Mouse (Mus musculus) adrenal gland, adult (tissue): Measurements from ENCODE around the gene Poldip2.
A peak's percentile ranks its signal among the peaks of the same experiment; 100 is the strongest.

ENCODE experiments used
- DNase-seq, 2 experiments: peaks; one replicate each; pipeline ENCODE4 v3.0.0; 2022 to 2023; ENCODE audit warnings: low spot score in 1 of 2; ENCODE audit not compliant: inconsistent age in 2 of 2

The Poldip2 gene

DNA sequence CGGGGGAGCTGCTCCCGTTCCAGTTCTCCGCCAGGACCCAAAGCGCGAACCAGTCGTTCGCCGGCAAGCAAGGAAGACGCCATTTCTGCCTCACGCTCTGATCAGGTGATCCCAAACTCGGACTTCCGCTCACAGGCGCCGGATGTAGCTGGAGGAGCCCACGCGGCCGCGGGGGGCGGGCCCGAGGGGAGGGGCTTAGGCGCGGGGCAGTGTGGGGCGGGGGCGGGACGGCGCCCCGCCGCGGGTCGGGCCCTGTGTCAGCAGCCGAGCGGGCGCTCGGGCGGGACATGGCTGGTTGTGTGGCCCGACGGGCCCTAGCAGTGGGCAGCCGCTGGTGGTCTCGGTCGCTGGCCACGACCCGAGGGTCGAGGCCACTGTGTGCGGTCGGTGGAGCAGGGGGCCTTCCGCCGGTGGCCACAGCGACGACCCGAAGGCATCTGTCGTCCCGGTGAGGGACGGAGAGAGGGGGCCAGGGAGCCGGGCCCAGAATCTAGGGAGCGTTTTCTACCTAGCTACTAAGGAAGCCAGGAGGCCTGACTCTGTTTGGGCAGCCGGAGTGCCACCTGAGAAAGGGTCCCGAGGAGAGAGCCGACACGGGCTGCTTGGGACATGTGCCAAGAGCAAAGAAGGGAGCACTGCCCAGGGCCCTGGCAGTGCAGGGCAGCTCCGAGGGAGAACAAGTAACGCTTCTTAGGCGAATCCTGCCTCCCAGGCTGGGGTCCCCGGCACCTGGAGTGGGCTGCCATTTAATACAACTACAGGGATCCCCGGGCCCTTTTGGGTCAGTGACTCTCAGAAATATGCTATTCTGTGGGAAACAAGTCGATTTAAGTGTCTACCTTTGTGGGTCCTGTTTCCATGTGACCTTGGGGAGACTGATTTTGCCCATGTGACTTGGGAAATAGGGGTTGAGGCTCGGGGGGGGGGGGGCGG lies at the start of gene Poldip2, which contains the start of gene Tmem199:
Gene Poldip2 (plus strand): TSS at position 169 of the 933 bp plus-strand sequence.
Gene Tmem199 (minus strand): TSS at position 148 of the 933 bp plus-strand sequence.
- DNase-seq: peak; percentile 92 to 95

DNA sequence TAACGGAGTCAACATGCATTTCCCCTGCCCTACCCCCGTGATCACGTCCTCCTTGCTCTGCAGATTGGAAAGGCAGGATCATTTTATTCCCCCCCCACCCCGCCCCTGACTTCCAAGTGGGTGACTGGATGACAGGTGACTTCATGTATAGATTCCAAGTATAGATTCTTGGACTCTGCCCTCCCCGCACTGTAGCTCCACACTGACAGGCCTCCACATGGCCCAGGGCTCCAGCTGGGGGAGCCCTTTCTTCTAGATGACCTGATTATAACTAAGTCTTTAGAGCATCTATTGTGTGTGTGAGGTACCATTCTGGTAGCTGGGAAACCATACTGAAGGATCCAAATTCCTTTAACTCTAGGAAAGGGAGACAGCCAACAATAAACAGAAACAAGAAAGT lies 49.3 kb upstream of the Poldip2 start:
- DNase-seq: no peak

DNA sequence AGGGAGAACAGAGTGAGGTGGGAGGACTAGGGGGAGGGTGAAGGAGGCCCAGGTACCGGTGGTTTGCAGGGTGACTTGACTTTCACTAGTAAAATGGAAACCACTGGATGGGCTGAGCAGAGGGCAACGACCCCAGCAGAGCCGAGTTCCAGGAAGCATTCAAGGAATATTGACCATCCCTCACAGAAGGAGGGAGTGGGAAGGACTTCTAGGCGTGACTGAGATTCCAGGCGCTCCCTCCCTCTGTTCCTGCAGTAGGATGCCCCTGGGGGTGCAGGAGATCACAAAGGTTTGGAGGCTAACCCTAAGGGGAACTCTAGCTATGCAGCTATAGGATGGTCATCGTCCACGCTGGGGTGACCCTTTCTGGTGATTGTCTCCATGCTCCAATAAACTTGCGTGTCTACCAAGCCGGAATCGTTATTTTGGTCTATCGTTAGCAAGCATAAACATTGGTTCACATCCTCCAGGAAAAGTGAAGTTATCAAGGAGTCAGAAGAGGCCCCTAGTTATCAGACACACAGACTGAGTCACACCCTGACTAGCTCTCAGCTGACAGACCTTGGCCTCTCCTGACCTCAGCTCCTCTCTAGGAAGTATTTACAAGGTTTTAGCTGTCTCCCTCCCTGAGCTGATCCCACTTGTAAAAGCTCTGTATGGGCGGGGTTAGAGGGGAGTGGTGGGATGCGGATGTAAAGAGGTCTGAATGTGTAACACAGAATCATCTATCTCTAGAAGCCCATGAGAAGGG lies 48.5 kb upstream of the Poldip2 start:
- peak; percentile 60 to 81 for DNase-seq

DNA sequence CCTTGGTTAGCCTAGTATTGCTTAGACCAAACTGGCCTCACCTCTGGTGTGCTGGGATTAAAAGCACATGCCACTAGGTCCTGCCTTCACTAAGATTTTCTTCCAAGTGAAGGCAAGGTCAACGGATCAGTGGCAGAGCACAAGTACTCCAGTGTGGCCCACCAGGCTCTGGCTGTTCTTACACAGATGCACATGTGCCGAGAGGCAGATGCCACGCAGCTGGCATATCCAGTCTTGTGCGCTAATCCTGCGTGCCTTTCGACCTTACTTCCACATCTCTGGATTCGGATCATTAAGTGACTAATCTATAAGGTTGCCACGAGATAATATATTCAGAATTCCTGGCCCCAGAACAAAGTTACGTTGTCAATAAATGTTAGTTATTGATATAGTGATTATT lies 46.9 kb upstream of the Poldip2 start:
- DNase-seq: no peak

DNA sequence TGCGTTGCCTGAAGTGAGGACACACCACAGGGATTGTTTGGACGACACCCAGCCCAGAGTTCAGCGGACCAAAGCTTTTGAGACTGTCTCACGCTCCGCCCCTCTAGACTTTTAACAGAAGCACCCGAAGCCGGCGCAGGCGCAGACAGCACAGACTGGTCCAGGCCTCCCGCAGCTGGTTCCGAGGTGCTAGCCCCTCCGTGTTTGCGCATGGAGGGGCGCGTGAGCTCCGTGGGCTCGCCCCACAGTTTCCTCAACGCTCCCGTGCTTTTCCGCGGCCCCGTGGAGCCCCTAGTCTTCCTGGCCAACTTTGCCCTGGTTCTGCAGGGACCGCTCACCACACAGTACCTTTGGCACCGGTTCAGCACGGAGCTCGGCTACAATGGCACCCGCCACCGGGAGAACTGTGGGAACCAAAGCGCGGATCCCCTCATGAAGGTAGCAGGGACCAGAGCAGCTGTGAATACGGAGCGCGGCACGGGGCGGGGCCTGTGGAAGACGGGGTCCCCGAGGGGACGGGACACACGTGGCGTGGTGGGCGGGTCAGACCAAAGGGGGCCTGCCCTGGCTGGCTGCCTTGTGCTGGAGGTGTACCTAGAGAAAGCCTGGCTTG lies 46.3 kb upstream of the Poldip2 start, which contains the start of gene Slc46a1:
Gene Slc46a1 (plus strand): TSS at position 130 of the 613 bp plus-strand sequence.
- peak; percentile 93 to 96 for DNase-seq

DNA sequence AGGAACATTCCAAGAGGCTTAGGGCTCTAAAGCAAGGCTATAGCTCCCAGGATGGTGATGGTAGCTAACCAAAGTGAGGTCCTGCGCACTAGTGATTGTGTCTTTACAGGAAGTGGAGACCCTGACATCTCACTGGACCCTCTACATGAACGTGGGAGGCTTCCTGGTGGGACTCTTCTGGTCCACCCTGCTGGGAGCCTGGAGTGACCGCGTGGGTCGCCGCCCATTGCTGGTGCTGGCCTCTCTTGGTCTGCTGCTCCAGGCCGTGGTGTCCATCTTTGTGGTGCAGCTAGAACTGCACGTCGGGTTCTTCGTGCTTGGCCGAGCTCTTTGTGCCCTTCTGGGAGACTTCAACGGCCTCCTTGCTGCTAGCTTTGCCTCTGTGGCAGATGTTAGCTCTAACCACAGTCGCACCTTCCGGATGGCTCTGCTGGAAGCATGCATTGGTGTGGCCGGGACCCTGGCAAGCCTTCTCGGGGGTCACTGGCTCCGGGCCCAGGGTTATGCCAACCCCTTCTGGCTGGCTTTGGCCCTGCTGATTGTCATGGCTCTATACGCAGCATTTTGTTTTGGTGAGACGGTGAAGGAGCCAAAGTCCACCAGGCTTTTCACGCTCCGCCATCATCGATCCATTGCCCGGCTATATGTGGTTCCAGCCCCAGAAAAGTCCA lies 45.6 kb upstream of the Poldip2 start:
- no peak for DNase-seq

DNA sequence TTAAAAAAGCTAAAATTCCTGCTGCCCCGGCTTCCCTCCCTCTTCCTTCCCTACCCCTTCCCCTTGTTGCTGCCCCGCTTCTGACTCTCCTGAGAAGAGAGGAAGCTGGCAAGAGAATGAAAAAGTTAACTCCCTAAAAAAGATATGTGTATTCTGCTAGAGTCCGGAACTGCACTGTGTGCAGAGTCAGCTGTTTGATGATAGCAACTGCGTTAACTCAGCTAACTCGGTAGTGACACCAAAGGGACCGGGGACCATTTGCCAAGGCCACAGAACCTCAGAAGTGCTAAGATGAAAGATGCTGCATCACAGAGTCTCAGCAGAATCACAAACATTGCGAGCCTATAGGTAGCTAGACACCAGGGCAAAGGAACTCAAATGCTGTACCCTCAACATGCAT lies 44.5 kb upstream of the Poldip2 start:
- DNase-seq: no peak

DNA sequence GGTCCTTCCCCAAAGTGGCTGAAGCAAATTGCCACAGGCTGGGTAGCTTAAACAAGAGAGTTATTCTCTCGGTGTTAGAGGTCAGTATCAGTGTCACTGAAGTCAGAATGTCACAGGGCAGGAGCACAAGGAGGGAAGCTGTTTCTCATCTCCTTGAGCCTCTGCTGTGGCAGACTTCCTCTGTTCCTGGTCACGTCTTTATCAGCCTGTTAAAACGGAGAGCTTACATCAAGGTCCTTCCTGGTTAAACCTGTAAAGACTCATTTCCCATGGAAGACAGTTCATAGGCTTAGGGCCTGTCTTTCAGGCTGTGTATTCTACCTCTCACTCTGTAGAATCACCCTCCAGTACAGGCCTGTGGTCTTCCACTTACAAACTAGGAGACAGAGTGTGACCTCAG lies 44.1 kb upstream of the Poldip2 start:
- no peak for DNase-seq

DNA sequence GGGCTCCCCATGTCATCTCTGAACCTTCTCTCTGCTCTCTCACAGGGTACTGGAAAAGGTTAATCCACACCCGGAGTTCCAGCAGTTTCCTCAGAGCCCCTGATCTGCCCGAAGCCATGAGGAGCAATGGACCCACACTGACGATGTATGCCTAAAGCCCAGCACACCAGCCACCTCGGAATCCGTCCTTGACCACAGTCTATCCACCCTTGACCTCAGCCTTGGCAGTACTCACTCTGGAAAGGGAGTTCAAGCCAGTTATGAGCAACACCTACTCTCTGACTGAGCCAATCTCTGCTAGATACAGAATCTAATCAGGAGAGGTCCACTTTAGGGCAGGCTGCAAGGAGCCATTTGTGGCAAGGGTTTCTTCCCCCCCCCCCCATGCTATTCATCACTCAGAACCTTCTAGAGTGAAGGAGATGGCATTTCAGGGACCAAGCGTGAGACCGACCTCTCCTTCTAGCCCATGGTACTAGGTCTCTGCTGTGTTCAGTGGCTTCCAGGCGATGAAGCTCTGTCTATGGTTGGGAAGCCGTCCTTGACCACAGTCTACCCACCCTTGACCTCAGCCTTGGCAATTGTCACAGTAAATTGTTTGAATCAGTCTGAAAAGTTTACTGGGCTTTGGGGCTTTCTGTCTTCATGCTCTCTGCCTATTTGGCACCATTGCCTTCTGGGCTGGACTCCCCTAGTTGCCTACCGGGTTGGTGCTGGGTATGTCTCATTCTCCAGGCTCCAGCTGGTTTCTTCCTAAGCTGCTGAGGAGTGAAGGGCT lies 40.5 kb upstream of the Poldip2 start:
- peak; percentile 70 to 79 for DNase-seq

DNA sequence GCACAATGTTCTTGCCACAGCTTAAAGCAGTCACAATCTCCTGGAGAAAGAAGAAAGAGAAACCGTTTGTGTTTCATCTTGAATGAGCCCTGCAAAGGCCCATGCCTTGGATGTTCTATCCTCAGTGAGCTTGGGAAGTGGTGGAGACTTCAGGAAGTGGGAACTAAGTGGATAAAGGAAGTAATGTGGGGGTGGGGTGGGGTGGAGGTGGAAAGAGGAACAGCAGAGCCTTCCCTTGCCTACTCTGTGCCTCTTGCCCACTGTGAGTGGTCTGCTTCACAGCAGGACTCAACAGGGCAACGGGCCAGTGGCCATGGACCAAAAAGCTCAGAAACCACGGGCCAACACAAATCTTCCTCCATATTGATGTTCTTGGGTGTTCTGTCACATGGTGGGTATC lies 36.7 kb upstream of the Poldip2 start:
- DNase-seq: no peak

DNA sequence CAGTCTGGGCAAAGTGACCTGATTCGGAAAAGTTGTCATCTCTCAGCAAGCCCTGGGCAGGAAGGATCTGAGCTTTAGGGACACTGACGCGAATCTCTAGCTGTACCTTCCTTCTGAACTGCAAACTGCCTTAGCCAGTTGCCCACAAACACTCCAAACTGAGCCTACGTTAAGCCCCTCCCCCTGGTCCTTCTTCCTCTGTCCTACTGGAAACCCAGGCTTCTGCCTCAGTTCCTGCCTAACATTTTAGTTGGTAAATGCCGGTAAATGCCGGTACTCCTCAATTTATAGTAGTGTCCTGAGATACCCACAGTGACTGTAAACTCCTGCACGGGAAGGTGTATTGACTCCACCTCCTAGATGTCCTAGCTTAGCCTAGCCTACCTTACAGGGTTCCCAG lies 28.4 kb upstream of the Poldip2 start:
- DNase-seq: no peak

DNA sequence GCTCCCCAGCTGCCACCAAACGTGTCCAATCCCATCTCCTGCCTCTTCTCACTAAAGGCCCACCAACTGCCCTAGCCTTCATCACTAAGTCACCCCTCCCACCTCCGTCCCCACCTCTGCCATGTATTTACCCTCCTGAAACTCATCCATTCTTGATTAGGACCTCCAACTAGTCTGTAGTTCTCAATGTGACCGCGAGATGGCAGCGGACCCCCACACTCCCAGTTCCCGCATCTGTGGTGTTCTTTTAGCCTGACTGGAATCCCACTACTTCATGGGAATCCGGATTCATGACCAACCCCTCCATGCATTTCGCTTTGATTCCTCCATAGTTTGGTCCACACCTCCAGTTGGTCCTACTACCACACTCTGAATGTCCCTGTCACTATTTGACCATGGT lies 23.8 kb upstream of the Poldip2 start:
- peak; percentile 71 to 92 for DNase-seq

DNA sequence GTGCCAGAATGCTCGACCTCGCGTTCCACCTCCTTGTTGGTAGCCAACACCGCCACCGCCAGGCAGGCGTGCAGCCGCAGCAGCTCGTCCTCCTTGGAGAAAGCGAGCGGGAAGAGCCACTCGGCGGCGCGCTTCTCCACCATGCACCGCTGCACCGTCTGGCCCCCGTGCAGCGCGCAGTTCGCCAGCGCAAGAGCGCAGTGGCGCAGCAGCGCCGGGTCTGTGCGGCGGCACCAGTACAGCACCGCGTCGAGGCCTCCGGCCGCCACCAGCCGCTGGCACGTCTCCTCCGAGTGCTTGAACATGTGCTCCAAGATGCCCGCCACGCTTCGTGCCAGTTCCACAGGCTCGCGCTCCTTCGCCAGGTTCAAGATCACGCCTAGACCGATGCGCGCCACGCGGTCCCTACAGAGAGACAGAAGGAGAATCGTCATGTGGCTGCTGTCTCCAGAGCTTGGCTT lies 21.2 kb upstream of the Poldip2 start:
- peak; percentile 67 to 79 for DNase-seq

DNA sequence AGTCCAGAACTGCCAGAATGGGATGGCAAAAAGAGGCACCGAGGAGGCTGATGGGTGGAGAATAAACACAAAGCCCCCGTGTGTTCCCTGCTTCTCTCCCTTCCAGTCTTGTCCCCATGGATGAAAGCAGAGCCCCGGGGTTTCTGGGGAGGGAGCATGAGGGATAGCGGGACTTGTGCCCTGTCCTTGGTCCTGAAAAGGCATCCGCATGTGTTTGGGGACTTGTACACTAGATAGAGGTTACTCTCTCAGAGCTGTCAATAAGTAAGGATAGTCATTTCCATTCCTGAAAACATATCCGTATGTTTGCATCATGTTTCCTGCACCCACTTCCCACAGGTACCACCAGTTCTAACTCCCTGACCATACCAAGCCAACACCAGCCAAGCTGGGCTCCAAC lies 16.1 kb upstream of the Poldip2 start:
- DNase-seq: peak in 1 of 2 experiments; percentile 58

DNA sequence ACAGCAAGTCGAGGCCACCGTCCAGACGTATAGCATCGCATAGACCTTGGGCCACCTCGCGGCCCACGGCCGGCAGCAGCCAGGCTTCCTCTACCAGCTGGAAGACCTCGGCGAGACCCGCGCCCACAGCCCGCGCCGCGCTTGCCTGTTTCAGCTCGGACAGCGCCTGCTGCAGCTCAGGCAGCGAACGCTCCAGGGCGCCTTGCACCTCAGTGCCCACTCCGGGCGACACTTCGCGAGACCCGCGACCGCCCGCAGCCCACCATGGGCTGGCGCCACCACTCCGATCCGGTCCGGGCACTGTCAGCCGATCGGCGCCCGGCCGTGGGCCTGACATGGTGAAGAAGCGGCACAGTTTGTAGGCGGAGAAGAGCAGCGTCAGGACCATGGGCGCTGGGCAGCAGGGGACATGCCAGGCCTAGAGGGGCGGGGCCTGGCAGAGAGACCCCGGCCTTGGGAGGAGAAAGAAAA lies 14.9 kb upstream of the Poldip2 start:
- DNase-seq: peak; percentile 43 to 71

DNA sequence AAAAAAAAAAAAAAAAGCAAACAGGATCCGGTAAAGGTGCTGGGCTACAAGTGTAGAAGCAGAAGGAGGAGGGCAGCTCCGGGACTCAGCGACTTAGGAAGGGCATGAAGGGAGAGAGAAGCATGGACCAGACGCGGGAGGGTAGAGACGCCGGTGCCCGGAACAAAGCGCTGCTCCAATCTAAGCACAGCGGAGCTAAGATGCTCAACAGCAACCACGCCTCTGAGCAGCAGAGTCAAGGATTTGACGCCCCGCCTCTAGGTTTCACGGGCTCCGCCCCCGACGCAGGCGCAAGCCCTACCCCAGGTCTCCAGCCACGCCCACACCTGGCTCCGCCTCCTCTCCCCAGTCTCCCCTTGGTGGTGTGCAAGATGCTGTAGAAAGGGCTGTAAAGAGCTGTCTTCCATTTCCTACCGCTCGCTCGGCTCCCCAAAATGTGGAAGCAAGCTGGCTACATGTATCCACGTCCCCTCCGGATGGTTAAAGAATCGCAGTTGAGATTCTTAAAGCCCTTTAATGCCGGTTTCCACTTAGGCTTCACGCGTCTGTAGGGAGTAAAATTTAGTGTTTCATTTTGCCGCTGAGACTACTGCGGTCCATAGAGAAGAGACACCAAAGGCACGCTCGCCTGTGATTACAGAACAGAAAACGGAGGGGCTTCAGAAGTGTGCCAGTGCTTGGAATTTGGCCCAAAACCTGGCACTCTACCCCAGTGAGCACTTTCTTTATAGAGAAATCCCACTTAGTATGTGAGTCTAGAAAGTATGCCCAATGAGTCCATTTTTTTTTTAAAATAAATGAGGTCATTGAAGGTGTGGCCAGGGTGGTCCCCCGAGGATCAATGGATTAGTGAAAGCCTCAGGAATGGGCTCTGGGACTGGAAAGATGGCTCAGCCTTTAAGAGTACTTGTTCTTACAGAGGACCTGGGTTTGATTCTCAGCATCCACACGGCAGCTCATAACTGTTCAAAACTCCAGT lies 14.2 kb upstream of the Poldip2 start, which contains the start of gene Sarm1:
Gene Sarm1 (minus strand): TSS at position 211 of the 979 bp plus-strand sequence.
- peak; percentile 95 to 97 for DNase-seq

DNA sequence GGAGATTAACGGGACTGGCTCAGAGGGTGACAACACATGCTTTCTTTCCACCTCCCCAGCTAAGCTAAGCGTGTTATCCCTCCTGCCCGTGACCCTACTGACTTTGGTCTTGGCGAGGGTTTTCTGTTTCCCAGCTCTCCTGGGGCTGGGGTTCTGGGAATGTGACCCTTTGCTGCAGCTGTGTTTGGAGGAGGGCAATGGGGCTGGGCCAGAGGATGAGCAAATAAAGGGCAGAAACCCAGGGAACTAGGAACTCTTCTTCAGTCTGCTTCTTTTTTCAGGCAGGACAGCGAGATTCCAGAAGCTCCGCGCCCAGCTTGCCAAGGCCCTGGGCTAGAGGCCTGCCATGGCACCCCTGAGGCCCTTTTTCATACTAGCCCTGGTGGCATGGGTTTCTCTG lies 13.0 kb upstream of the Poldip2 start, which contains the start of gene Vtn:
Gene Vtn (plus strand): TSS at position 88 of the 400 bp plus-strand sequence.
- DNase-seq: no peak

DNA sequence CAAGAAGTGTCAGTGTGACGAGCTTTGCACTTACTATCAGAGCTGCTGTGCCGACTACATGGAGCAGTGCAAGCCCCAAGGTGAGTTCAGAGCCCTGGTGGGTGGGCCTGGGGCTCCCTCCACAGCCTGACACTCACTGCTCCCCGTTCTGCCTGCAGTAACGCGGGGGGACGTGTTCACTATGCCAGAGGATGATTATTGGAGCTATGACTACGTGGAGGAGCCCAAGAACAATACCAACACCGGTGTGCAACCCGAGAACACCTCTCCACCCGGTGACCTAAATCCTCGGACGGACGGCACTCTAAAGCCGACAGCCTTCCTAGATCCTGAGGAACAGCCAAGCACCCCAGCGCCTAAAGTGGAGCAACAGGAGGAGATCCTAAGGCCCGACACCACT lies 12.4 kb upstream of the Poldip2 start:
- no peak for DNase-seq
